Mouse (Mus musculus) heart, adult 2 months (tissue): ENCODE measurements around the gene Ipcef1. TPM values are rescaled to one million over a fixed set of nuclear protein-coding genes. Genes with fewer than 3 reads are reported as not detected.

Experiments used
- DNase-seq, 2 experiments: peaks; one replicate each; pipeline ENCODE4 v3.0.0; 2021
- H3K27ac ChIP-seq: fragments of 200-600 bp; 2 replicates; pipeline ENCODE4 v1.8.1; 2022
- H3K27me3 ChIP-seq: fragments of 200-500 bp; 2 replicates; pipeline ENCODE4 v1.6.1; 2012; ENCODE audit warnings: mild to moderate bottlenecking, low read length, inconsistent platforms, mixed read lengths; ENCODE audit not compliant: control insufficient read depth, insufficient read depth
- H3K36me3 ChIP-seq: fragments of 200-500 bp; 2 replicates; pipeline ENCODE4 v1.6.1; 2012; ENCODE audit warnings: low read length, inconsistent platforms; ENCODE audit not compliant: control insufficient read depth, insufficient read depth
- H3K4me1 ChIP-seq: fragments of 200-500 bp; 2 replicates; pipeline ENCODE4 v1.6.1; 2011; ENCODE audit warnings: low read length; ENCODE audit not compliant: control insufficient read depth, insufficient read depth
- H3K4me3 ChIP-seq: fragments of 200-600 bp; 2 replicates; pipeline ENCODE4 v1.8.1; 2022
- H3K79me2 ChIP-seq: fragments of 200-500 bp; replicated peaks from 2 replicates; pipeline ENCODE4 v1.6.1; 2012; ENCODE audit warnings: mild to moderate bottlenecking, inconsistent platforms, low read length, moderate library complexity, mixed read lengths; ENCODE audit not compliant: control insufficient read depth, insufficient read depth
- H3K9ac ChIP-seq: fragments of 200-500 bp; 2 replicates; pipeline ENCODE4 v1.6.1; 2012; ENCODE audit warnings: low read depth, mild to moderate bottlenecking, control low read depth, inconsistent platforms, low read length, mixed read lengths
- CTCF ChIP-seq: fragments of 200-600 bp; IDR thresholded peaks from 2 replicates; pipeline ENCODE4 v1.8.1; 2022; ENCODE audit warnings: antibody characterized with exemption, mild to moderate bottlenecking, moderate library complexity
- EP300 ChIP-seq: fragments of 200-500 bp; IDR thresholded peaks from 2 replicates; pipeline ENCODE4 v1.6.1; 2011; ENCODE audit warnings: low read depth, low read length, control low read depth; ENCODE audit not compliant: insufficient read depth
- POLR2A ChIP-seq: fragments of 200-500 bp; IDR thresholded peaks from 2 replicates; pipeline ENCODE4 v1.6.1; 2011; ENCODE audit warnings: mild to moderate bottlenecking, low read depth, low read length, control low read depth; ENCODE audit not compliant: insufficient read depth
- WGBS: fragments of 180-500 bp; shearing (Covaris S2); methylation state at CpG from one replicate; pipeline ENCODE4 v1.1.7; 2018; 5-methylcytosine and 5-hydroxymethylcytosine counted together
- intact Hi-C: fragments of 180-260 bp; cut with DNase I; formaldehyde crosslinking; loops from one replicate; pipeline ENCODE4 v1.15.1; 2025
- polyA plus RNA-seq: library from polyadenylated mRNA; depleted of rRNA; stranded (reverse); fragments of >200 nt; gene quantifications from 2 replicates; pipeline ENCODE4 v1.2.3, GENCODE M21; 2012
- total RNA-seq, 2 experiments: library from RNA; stranded (reverse); gene quantifications; 2 replicates each; pipeline ENCODE4 v1.2.3; 2021

The Ipcef1 gene
- total and polyA plus RNA-seq, 3 experiments: 0.27 to 0.34 (median 0.31) TPM

GRCm38 (mm10) chr10:6968334-6968733, 83.9 kb downstream of the Ipcef1 start:
- no peak for DNase-seq
- no peaks in the 10 kb centered on the region for H3K36me3 ChIP-seq
- H3K4me3 ChIP-seq: no peak overlapping the region
- intact Hi-C loops: no loop called here
- H3K9ac ChIP-seq: no peak overlapping the region
- no peaks in the 10 kb centered on the region for H3K79me2 ChIP-seq
- 44% methylated on average over 1 of the region's 1 CpGs for WGBS
- TF ChIP-seq POLR2A (no peak), CTCF (no peak), EP300 (no peak)
- H3K4me1 ChIP-seq: no peaks in the 10 kb centered on the region
- H3K27ac ChIP-seq: no peak overlapping the region
- no peaks in the 10 kb centered on the region for H3K27me3 ChIP-seq

GRCm38 (mm10) chr10:6967588-6968242, 84.6 kb downstream of the Ipcef1 start:
- Histone ChIP-seq H3K27me3 (no peaks in the 10 kb centered on the region), H3K36me3 (no peaks in the 10 kb centered on the region), H3K9ac (no peak overlapping the region), H3K79me2 (no peaks in the 10 kb centered on the region), H3K4me3 (no peak overlapping the region), H3K27ac (no peak overlapping the region), H3K4me1 (no peaks in the 10 kb centered on the region)
- DNase-seq: no peak
- WGBS: 71% methylated on average over 8 of the region's 8 CpGs
- TF ChIP-seq EP300 (no peak), CTCF (no peak), POLR2A (no peak)
- intact Hi-C loops: no loop called here

DNA sequence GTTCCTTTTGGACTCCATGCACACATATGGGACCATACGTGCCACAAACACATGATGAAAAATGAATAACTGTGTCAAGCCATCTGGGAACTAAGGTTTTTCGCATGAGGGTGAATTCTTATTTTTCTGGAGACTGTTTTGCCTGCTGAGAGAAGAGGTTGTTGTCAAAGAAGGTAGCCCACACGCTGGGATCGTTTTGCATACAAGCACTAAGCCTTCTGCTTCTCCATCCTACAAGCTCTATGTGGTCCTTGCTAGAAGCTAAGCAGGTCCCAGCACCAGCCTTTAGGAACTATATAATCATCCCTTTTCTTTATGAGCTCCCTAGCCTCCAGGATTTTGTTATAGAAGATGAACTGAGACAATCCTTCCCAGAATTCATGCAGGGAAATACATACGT, 93.5 kb downstream of the Ipcef1 start:
- Histone ChIP-seq H3K36me3 (no peaks in the 10 kb centered on the region), H3K27ac (no peak overlapping the region), H3K4me3 (no peak overlapping the region), H3K9ac (no peak overlapping the region), H3K4me1 (no peaks in the 10 kb centered on the region), H3K27me3 (no peaks in the 10 kb centered on the region), H3K79me2 (no peaks in the 10 kb centered on the region)
- DNase-seq: no peak
- 71% methylated on average over 5 of the region's 5 CpGs for WGBS
- TF ChIP-seq EP300 (no peak), POLR2A (no peak), CTCF (no peak)
- intact Hi-C loops: no loop called here

- H3K79me2 ChIP-seq: no peaks in the 10 kb centered on the region
- WGBS: 86% methylated on average over 2 of the region's 2 CpGs
- H3K4me3 ChIP-seq: no peak overlapping the region
- DNase-seq: no peak
- no peaks in the 10 kb centered on the region for H3K27me3 ChIP-seq
- H3K27ac ChIP-seq: no peak overlapping the region
- intact Hi-C loops: no loop called here
- no peaks in the 10 kb centered on the region for H3K4me1 ChIP-seq
- no peak for TF ChIP-seq EP300
- no peak for TF ChIP-seq POLR2A
- TF ChIP-seq CTCF: no peak
- no peak overlapping the region for H3K9ac ChIP-seq
- no peaks in the 10 kb centered on the region for H3K36me3 ChIP-seq
These were observed 95.9 kb downstream of the Ipcef1 start for GRCm38 (mm10) chr10:6956357-6956756.

DNA sequence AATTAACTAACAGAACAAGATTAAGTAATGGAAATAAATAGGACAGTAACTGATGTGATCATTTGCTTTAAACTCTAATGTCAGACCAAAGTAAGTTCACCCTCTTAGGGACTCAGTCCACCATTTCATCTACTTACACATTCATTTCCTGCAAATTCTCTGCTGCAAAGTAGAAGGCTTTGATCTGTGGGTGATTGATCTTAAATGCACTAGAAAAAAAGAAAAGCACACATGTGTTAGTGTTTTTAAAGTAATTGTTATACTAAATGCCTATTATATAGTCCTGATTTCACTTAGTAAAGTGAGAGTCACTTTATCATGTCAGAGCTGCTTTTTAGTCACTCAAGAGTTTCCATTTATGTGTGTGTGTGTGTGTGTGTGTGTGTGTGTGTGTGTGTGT, 97.7 kb downstream of the Ipcef1 start:
- TF ChIP-seq CTCF (no peak), POLR2A (no peak), EP300 (no peak)
- Histone ChIP-seq H3K36me3 (no peaks in the 10 kb centered on the region), H3K27me3 (no peaks in the 10 kb centered on the region), H3K79me2 (no peaks in the 10 kb centered on the region), H3K4me1 (no peaks in the 10 kb centered on the region), H3K4me3 (no peak overlapping the region), H3K9ac (no peak overlapping the region), H3K27ac (no peak overlapping the region)
- DNase-seq: no peak
- intact Hi-C loops: no loop called here

DNA sequence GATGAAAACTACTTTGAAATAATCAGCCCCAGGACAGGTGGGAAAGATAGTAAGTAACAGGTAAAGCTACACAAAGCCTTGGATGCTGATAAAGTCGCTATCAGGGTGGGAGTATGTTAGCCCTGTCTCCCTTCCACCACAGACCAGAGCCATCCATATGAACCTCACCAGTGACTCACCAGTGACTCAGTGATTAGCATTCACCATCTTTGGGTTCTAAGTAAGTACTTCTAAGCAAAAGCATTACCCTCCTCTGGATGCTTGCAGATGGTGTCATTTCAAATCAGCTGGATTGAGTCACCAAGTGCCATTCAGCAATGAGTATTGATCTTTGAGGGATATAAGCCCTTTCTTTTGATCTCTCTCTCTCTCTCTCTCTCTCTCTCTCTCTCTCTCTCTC, 99.2 kb downstream of the Ipcef1 start:
- 59% methylated on average over 1 of the region's 1 CpGs for WGBS
- DNase-seq: no peak
- no peaks in the 10 kb centered on the region for H3K4me1 ChIP-seq
- intact Hi-C loops: no loop called here
- no peak overlapping the region for H3K9ac ChIP-seq
- H3K4me3 ChIP-seq: no peak overlapping the region
- H3K36me3 ChIP-seq: no peaks in the 10 kb centered on the region
- H3K27ac ChIP-seq: no peak overlapping the region
- TF ChIP-seq CTCF (no peak), POLR2A (no peak), EP300 (no peak)
- H3K27me3 ChIP-seq: no peaks in the 10 kb centered on the region
- no peaks in the 10 kb centered on the region for H3K79me2 ChIP-seq
